Mouse (Mus musculus) heart, adult 2 months (tissue): ENCODE measurements at regions not wholly inside any gene's neighbourhood (a gene's known extent, or its start where the extent isn't known, plus 50 kb on each side); places are given as distances from the start of the nearest gene placed in this dataset.

Source experiments
- CTCF ChIP-seq: fragments of 200-600 bp; IDR thresholded peaks from 2 replicates; pipeline ENCODE4 v1.8.1; 2022; ENCODE audit warnings: antibody characterized with exemption, mild to moderate bottlenecking, moderate library complexity
- POLR2A ChIP-seq: fragments of 200-500 bp; IDR thresholded peaks from 2 replicates; pipeline ENCODE4 v1.6.1; 2011; ENCODE audit warnings: mild to moderate bottlenecking, low read depth, low read length, control low read depth; ENCODE audit not compliant: insufficient read depth

DNA sequence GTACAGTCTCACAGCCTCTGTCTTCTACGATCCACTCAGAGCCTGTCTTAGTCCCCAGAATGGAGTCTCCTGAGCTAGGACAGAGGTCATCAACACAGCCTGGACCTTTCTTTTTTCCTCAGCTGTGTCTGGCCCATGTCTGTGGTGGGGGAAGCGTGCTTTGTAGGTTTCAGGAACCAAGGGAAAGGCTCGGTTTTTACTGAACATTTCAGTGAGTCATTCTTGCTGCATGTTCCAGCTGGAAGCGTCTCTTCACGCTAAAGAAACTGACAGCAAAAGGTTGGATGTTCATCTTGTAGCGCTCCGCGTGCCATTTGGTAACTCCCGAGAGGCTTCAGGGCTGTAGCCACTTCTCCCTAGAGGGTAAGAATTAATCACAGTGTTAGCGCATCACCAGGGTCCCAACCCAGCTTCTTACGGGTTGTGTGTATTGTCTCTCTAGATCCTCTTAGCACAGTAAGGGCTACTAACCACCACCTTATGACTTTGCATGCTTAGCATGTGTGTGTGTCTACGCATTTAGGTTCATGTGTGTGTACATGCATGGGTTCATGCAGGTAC, 280.2 kb downstream of the Gm49356 start:
- no peak for TF ChIP-seq CTCF
- TF ChIP-seq POLR2A = no peak
